Mouse (Mus musculus): ENCODE data around the gene Cdc25a.

Cdc25a gene

GRCm38 (mm10) chr9:109874797-109875691, at the start of gene Cdc25a:
Gene Cdc25a, plus strand, starts transcription at chr9:109875579.
- peak; percentile 98 for DNase-seq

- no peak for DNase-seq
Observed at GRCm38 (mm10) chr9:109825739-109826138, 49.6 kb upstream of the Cdc25a start.

GRCm38 (mm10) chr9:109826181-109826580, 49.2 kb upstream of the Cdc25a start:
- no peak for DNase-seq

- peak; percentile 83 for DNase-seq
Observed at GRCm38 (mm10) chr9:109832391-109833087, 42.8 kb upstream of the Cdc25a start, which contains the start of gene Nme6. Gene Nme6, plus strand, starts transcription at chr9:109832749.

GRCm38 (mm10) chr9:109833088-109833412, 42.3 kb upstream of the Cdc25a start:
- no peak for DNase-seq

GRCm38 (mm10) chr9:109849312-109849758, 26.0 kb upstream of the Cdc25a start, which contains the start of gene Camp:
Gene Camp, minus strand, starts transcription at chr9:109849617.
- no peak for DNase-seq

- no peak for DNase-seq
Observed at GRCm38 (mm10) chr9:109850099-109850498, 25.3 kb upstream of the Cdc25a start.

- DNase-seq, result no peak
Observed at GRCm38 (mm10) chr9:109854341-109854740, 21.0 kb upstream of the Cdc25a start.

- no peak for DNase-seq
Observed at GRCm38 (mm10) chr9:109855947-109856346, 19.4 kb upstream of the Cdc25a start.

GRCm38 (mm10) chr9:109862397-109863044, 12.9 kb upstream of the Cdc25a start:
- peak; percentile 72 for DNase-seq

- no peak for DNase-seq
Observed at GRCm38 (mm10) chr9:109863085-109863484, 12.3 kb upstream of the Cdc25a start.

- DNase-seq, result no peak
Observed at GRCm38 (mm10) chr9:109866218-109866617, 9.2 kb upstream of the Cdc25a start.

GRCm38 (mm10) chr9:109870983-109871572, 4.3 kb upstream of the Cdc25a start:
- DNase-seq, result no peak

GRCm38 (mm10) chr9:109875695-109876601, 569 bp downstream of the Cdc25a start:
- DNase-seq, result peak; percentile 69

- DNase-seq, result no peak
Observed at GRCm38 (mm10) chr9:109876756-109877155, 1.4 kb downstream of the Cdc25a start.

- no peak for DNase-seq
Observed at GRCm38 (mm10) chr9:109877666-109878065, 2.3 kb downstream of the Cdc25a start.

- DNase-seq, result no peak
Observed at GRCm38 (mm10) chr9:109879305-109879704, 3.9 kb downstream of the Cdc25a start.

- no peak for DNase-seq
Observed at GRCm38 (mm10) chr9:109886259-109886658, 10.9 kb downstream of the Cdc25a start.

GRCm38 (mm10) chr9:109887321-109887720, 11.9 kb downstream of the Cdc25a start:
- no peak for DNase-seq

- DNase-seq, result peak; percentile 49
Observed at GRCm38 (mm10) chr9:109891501-109891900, 16.1 kb downstream of the Cdc25a start.

GRCm38 (mm10) chr9:109892651-109893250, 17.4 kb downstream of the Cdc25a start:
- peak; percentile 78 for DNase-seq

Measured in cerebellum, adult 8-10 months (tissue).